Mouse (Mus musculus): Measurements from ENCODE around the gene Me3.

DNA sequence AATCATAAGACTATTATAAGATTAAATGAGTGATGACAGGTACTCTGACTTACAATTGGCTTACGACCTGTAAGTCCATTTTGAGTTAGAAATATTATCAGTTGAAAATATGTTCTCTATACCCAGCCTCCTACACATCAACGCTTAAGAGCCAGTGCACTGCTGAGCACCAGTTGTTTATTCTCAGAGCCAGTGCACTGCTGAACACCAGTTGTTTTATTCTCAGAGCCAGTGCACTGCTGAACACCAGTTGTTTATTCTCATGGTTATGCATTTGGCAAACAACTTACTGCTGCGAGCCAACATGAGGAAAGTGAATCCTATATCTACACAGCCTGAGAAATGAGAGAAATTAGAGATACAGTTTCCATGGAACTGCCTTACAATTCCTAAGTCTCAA is 2.3 kb upstream of the Me3 start:
- TF ChIP-seq POLR2A (IDR thresholded peaks at IDR 0.05; ENCODE audit: insufficient read depth, low read depth, low read length) (no peak), CTCF (IDR thresholded peaks at IDR 0.05) (no peak), EP300 (IDR thresholded peaks at IDR 0.05; ENCODE audit: insufficient read depth, low read depth, low read length) (no peak)
